Mouse (Mus musculus): ENCODE data around the gene Maats1.

Maats1 gene

GRCm38 (mm10) chr16:38341396-38342324, at the start of gene Maats1:
Gene Maats1 (minus strand): TSS chr16:38342143.
- DNase-seq, result peak; percentile 73

DNA sequence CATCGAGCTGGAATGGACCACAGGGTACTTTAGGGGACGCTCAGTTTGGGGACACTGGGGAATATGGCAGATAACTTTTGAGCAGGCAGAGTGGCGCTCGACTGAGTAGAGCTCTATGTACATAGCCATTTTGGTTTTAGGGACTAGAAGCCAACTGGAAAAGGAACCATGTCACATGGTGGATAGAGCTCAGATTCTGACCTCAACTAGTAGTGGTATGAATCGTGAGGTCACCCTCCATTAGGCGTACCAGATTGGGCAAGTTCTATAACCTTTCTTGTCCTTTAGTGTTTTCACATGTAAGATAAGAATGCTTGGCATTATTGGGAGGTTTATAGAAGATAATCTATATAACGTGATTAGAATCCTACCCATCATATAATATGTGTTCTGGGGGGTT, 48.4 kb upstream of the Maats1 start:
- DNase-seq, result no peak

DNA sequence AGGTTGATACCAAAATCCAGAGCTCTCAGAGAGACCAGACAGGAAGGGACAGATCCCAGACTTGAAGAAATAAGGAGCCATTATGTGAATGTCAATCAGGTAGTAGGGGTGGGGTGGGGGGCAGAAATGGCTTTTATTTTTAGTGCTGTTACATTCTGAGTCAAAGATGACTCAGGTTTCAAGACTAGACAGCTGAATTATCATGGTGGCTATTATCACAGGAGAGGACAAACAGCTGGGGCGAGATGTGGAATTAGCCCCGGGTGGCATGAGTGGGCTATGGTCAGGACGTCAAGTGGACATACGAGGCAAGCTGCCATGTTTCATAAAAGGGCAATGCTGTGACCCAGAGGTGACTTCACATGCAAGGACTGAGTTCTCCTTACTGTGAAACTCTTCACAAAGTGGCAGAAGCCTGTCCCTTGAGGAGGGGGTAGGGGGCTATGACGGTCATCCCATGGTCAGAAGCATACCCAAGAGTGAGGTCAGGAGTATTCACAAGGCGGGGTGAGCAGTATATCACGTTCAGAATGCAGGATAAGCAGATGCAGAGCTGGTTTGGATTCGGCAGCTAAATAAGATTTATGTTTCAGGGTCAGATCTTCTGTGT, 47.4 kb upstream of the Maats1 start:
- no peak for DNase-seq

DNA sequence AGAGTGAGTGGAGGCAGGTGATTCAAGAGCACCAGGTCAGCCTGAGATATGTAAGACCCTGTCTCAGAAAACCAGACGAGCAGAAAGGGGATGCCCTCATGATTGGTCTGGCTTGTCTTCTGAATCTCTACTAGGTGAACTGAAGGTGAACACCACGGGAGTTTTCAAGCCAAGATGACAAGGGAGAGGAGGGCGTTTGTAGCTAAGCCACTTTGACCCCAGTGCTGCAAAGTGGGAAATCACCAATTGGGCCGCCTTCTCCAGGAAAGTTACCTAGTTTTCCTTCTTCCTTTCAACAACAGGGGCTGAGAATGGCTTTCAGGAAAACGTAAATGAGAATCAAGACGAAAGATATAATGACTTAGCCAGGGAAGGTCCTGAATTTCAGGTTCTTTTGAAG, 46.8 kb upstream of the Maats1 start:
- no peak for DNase-seq

DNA sequence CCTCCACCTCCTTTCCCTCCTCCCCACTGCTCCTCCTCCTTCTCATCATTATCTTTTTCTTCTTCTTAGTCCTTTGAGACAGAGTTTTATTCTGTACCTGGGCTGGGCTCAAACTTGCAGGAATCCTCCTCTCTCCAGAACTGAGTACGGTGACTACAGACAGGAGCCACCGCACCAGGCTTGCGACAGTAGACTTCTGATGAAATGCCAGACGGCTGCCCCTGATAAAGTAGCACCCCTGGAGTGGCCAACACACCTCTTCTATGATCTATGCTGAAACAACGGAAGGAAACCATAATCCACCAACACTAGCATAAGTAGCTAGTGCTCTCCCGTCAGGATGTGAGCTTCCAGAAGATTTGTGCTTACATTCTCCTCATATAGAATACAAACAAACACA, 45.4 kb upstream of the Maats1 start:
- no peak for DNase-seq

DNA sequence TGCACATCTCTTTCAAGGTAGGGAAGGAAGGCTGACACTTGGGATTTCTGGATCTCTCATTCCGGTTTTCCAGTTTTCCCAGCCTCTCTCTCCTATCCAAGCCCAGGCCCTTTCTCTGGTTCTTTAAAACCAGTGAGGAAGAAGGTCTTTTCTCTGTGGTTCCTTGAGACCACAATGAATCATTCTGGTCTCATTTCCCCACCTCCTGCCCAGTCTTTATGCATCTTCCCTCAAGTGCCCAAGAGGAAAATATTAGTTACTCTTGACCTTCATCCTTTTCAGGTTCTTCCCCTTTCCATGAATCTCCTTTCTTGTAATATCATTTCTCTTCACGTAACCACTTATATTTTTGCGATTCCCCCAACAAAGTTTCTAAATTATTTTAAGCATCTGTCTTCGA, 43.8 kb upstream of the Maats1 start:
- no peak for DNase-seq

GRCm38 (mm10) chr16:38385184-38385634, 43.3 kb upstream of the Maats1 start:
- no peak for DNase-seq

DNA sequence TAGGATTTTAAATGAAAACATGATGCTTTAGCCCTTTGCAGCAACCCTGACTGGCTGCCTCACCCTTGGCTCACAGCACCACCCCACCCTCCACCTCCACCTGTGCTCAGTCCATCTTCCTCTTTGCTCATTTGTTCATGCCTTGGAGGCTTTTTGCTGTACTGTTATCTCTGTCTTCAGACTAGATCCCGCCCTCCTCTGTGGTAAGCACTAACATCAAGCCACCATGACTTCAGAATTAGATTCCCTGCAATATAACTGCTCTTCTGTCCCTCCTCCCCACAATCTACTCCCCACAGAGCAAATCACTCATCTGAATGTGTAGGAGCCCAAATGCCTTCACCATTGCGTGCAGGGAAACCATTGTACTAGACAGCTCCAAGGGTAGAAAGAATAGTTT, 41.7 kb upstream of the Maats1 start:
- no peak for DNase-seq

DNA sequence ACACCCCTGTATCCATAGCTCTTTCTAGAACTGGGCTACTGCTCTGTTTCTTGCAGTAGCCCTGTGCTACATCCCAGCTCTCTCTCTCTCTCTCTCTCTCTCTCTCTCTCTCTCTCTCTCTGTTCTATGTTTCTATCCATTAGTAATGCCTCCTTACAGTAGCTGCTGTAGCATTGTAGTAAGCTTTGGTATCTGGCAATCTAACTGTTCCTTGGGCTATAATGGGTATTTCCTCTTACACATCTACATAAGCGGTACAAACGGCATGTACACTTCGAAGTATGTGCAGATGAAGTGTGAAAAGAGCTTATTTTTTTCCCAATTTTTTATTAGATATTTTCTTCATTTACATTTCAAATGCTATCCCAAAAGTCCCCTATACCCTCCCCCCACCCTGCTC, 38.0 kb upstream of the Maats1 start:
- no peak for DNase-seq

DNA sequence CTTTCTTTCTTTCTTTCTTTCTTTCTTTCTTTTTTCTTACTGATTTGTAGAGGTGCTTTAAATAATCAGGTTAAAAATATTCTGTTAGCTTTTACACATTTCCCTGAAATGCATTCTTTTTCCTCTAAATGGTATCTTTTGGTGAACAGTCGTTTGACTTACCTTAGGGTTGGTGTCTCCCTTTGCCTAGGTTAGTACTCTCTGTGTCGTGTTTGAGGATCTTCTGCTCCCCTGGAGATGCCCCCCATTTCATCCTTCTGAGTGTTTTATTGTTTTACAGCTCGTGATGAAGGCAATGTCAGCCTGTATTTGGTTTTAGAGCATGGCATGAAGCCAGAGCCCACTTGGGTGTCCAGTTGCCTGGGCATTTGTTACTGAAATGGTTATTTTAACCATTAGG, 37.5 kb upstream of the Maats1 start:
- no peak for DNase-seq

DNA sequence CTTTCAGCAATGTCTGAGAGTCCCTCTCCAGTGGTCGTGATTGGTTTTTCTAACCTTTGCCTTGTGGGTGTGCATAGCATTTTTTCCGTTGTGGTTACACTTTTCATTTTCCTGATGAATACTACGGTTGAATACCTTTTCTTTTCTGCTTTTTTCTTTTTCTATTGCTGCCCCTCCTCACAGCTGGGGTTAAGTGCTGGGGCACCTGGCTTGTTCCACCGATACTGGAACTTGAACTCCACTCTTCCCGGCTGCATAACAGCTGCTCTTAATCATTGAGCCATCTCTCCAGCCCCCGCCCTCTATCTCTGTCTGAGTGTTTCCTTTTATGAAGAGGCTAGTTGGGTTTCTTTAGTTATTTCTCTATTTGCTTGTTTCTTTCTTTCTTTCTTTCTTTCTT, 37.1 kb upstream of the Maats1 start:
- DNase-seq, result no peak

DNA sequence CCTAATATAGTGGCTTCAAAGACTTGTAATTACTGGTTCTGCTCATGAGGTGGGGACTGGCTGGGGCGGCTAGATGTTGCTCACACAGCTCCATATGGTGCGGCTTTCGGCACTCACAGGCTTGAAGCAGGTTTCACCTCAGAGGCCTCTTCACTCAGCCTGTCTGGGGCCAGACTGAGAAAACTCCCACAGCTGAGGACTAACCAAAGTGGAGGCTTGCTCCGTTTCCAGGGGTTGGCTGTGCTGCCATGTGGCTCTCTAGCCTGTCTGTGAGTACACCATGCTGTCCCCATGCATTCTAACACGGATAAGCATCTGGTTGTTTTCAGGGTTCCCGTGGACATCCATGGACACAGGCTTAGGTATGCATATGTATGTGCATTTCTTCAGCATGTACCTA, 36.6 kb upstream of the Maats1 start:
- no peak for DNase-seq

DNA sequence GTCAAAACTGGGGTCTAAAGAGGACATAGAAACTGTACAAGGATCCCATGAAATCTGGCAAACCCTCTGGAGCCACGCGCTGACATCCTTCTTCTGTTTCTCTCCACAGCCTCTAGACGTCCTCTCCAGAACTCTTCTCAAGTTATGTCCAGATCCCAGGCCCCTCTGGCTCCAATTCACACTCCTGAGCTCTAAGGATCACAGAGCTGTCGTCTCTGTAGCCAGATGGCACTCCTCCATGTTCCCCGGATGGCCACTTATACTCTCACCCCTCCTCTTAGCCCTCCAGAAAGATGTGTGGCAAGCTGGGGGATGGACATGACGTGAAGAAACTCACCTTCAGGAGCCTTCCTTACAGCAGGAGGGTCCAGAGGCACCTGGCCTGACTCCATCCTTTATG, 35.6 kb upstream of the Maats1 start:
- DNase-seq, result no peak

- no peak for DNase-seq
Measured at GRCm38 (mm10) chr16:38376841-38377249, 34.9 kb upstream of the Maats1 start.

DNA sequence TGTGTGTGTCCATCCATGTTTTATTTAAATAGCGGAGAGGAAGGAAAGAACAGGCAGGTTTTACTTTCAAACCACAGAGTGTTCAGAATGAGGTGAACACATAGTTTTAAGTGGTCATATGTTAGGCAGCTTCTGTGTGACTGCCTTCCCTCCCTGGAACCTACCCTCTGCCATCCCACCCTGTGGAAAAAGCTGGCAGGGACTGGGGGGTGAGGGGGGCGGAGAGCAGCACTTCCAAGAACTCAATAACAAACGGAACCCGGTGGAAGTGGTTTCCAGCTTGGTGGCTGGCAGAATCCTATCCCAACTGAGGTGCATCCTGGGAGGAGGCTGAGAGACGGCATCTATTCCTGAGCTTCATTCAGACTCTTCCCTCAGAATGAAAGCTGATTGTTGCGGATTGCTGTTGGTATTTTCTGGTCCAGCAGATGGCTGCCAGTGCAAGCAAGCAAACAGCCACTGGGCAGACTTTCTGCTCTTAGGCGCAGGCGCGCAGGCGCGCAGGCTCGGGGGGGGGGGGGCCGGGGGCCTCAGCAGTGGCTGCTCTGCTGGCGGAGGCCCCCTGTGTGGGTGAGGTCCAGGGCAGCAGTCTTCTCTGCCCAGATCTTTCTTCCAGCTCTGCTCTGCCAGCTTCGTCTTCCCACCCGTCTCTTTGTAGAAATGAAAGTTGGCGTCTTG, 34.4 kb upstream of the Maats1 start:
- peak; percentile 57 for DNase-seq

DNA sequence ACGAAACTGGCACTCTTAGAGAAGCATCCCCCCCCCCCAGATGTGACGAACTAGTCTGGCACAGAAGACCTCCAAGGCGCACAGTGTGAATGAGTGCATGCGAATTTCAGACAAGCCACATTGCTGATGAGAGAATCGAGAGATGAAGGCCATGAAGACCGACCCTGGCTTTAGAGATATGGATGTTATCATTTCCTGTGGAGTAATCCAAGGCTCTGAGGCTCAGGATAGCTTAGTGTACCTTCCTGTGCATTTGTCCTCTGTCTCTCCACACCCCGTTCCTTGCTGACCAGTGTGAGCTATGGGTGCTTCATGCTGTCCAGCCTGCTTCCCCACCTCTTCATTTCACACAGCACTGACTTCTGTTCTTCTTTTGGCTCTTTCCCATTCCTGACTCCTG, 33.2 kb upstream of the Maats1 start:
- DNase-seq, result no peak

- DNase-seq, result no peak
Measured at GRCm38 (mm10) chr16:38374379-38375140, 32.6 kb upstream of the Maats1 start.

GRCm38 (mm10) chr16:38373941-38374340, 32.0 kb upstream of the Maats1 start:
- DNase-seq, result no peak

- DNase-seq, result no peak
Measured at GRCm38 (mm10) chr16:38373439-38373838, 31.5 kb upstream of the Maats1 start.

- no peak for DNase-seq
Measured at GRCm38 (mm10) chr16:38372876-38373275, 30.9 kb upstream of the Maats1 start.

GRCm38 (mm10) chr16:38371705-38372296, 29.9 kb upstream of the Maats1 start:
- no peak for DNase-seq

- no peak for DNase-seq
Measured at GRCm38 (mm10) chr16:38370633-38371374, 28.9 kb upstream of the Maats1 start.
